Mouse (Mus musculus): ENCODE results near the gene Uvrag.
"Not testable (repeated sequence)": the region's sequence is repeated elsewhere in the genome, so short reads cannot be mapped to it uniquely, and the experiment has no call there.

Gene Uvrag

DNA sequence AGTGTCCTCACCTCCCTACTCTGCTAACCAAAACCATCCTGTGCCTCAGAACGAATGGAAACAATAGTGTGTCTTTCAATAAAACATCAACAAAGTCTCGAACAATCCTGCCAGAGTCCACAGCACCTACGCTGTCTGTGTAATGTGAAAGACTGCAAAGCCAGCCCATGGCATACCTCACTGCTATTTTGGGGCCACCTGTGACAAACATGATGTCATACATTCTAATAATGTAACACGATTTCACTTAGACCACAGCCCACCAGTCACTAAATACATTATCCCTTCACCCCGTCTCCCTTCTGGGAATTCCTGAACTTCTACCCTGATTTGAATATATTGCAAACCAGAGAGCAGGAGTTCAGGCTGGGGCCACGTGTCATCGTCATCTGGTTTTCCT is 173.3 kb downstream of the Uvrag start:
- no peak for DNase-seq

DNA sequence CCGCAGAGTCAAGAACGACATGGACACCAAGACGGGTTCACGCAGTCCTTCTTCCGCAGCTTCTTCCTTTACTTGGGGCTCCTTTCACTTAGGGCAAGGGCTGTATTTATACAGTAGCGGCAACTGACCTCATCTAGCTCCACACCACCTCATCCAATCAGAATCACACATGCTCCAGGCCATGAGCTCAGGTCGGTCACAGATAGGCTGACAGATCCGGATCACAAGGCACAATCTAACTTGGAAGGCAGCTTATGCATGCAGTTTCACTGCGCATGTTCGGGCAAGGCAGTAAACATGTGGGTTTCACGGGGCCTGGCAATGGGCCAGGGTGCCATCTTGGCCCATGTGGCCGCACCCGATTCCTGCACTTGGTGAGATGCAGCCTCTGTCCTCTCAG is 177.4 kb downstream of the Uvrag start:
- DNase-seq: not testable (repeated sequence)

DNA sequence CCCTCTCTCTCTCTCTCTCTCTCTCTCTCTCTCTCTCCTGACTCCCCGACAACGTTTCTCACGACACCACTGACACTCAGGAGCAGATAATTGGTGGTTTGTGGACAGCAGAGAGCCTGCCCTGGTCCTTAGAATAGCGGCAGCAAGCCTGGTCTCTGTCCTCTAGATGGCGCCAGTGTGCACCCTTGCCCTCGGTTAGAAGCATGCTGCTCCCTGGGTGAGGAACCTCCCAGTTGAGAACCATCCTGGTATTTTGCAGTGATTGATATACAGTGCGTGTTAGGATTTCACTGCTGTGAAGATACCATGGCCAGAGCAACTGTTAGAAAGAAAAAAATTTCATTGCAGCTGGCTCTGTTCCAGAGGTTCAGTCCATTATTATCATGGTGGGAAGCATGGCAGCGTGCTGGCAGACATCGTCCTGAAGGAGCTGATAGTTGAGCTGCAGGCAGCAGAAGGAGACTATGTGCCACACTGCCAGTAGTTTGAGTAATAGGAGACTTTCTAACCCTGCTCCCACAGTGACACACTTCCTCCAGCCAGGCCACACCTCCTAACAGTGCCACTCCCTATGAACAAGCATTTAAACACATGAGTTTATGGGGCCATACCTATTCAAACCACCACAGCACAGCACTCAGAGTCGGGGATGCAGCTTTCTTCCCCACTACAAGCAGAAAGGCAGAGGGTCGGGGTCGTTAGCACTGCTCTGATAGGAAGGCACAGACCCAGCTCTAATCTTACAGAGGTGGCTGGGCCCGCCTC is 178.2 kb downstream of the Uvrag start:
- peak; percentile 83 for DNase-seq

DNA sequence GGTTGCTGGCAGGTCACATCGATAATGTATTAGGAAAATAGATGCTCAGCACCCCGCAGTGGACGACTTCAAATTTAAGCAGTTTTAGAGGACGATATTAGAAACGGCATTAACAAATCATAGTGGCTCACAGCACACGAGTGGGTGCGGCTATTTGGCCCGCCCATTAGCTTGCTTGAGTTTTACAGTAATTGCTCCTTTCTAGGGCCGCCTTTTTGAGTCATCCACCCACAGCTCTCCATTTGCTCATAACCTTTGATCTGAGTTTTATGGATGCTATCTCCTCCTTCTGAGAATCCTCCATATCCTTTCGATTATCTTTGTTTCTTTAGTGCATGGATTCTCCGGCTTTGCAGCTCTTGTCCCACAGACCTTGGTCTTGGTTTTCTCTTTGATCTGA is 178.9 kb downstream of the Uvrag start:
- DNase-seq: no peak

DNA sequence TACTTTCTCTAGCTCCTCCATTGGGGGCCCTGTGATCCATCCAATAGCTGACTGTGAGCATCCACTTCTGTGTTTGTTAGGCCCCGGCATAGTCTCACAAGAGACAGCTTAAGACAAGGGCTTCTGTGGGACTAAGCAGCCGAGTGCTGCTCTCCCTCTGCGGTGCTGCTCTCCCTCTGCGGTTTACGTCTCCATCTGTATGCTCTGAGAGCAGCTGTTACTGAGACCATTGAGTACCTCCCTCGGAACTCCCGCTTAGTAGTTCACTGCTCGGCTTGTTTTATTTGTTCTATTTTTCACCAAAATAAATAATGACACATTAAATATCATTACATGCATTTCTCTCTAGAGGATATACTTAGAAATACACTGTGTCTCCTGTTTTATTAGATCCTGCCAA is 180.7 kb downstream of the Uvrag start:
- DNase-seq: no peak

DNA sequence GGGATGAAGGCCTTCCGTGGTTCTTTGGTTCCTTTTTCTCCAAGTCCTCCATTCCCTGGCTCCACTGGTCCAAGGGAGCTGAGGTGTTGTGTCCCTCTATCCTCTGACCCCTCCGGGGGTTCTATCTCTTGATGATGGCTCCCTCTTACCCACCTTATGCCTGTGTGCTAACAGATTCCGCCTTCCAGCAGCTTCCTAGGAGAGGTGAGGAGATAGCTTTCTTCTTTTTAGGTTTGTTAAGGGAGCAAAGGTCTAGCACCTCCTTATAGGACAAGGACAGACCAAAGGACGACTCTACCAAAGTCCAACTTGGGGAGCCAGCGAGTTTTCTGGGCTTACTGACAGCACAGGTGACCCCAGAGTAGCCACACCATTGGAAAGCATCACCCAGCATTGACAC is 181.7 kb downstream of the Uvrag start:
- no peak for DNase-seq

DNA sequence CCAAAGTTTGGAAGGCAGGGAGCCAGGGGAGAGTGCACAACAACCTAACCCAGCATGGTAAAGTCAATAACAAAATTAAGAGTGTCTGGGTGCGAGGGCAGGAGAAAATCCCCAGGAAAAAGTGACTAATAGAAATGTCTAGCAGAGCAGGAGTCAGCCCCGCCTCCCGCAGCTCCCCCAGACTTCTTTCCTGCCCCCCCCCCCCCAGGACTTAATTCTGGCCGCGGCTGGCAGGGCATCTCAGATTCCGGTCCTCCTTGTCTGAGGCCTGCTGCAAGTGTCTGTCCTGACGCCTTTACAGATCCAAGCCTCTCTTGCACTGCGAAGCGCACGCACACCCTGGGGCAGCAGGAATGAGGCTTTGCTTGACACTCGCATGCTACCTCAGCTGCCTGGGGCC is 182.8 kb downstream of the Uvrag start:
- no peak for DNase-seq

DNA sequence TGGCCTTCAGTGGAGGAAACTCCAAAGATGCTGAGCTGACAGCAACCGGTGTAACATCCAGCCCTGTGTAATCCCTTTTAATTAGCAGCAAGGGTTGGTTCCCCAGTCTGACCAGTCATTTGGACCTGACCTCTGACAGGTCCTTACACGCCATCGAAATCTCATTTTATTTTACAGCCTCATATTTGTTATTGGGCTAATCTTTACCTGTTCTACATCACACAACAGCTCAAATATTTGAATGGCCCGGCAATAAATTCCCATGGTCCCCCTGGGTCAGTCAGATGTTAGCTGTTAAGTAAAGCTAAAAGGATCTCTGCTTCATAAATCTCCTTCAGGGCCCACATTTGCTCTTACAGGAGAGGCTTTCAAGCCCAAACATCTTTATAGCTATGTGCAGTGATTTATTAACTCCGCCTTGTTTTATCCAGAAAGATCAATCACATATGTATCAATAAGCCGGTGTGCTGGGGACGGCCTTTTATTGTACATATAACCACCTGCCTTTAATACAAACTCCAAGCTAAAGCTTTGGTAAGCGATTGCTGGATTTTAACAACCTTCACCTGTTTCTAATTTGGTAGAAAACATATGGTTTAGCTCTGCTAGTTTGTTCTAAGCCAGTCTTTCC is 183.7 kb downstream of the Uvrag start:
- DNase-seq: no peak

DNA sequence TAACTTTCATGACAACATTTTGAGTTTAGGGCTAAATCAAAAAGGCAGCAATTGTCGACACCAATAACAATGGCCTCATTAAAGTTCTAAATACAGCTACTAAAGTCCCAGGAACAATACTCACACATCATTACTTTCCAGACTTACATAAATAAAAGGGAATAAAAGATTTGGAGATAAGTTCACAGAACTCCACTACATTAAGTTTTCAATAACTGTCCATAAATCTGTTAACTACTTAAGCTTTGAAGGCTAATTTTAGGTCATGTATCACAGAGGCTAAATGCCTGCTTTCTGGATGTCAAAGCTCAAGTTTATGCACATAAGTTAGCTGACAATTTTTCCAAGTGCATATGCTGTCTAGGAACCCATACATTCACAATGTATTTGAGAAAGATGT is 184.3 kb downstream of the Uvrag start:
- no peak for DNase-seq

DNA sequence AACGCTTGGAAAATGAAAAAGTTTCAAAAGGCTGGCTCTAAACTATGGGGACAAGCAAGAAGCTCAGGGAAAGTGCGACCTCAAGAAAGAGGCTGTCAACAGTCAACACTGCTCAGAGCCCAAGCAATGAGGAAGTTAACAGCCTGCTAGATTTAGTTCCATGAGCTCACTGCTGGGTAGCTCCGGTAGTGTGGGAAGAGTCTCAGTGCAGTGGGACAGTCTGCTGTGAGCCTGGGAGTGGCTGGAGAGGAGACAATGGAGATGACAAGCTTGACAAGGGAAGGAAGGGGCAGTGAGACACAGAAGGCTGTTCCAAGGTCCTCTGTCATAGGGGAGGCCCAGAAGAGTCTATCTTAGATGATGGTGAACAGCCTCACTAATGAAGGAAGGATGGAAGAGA is 187.3 kb downstream of the Uvrag start:
- no peak for DNase-seq

DNA sequence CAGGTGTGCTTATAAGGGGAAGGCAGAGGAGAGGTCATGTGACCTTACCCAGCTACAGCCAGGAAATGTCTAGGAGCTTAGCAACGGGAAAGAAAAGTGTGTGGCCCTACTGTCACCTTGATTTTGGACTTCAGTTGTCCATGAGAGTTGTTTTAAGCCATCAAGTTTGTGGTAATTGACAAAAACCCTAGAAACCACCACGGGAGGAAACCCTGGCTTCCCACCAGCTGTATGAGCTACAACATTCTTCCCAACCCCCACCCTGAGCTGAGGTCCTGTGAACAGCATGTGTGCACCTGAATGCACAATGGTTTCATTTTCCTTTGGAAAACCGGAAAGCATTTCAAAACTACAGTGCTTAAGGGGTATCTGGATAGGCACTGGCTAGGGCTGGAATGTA is 196.0 kb downstream of the Uvrag start:
- DNase-seq: no peak

DNA sequence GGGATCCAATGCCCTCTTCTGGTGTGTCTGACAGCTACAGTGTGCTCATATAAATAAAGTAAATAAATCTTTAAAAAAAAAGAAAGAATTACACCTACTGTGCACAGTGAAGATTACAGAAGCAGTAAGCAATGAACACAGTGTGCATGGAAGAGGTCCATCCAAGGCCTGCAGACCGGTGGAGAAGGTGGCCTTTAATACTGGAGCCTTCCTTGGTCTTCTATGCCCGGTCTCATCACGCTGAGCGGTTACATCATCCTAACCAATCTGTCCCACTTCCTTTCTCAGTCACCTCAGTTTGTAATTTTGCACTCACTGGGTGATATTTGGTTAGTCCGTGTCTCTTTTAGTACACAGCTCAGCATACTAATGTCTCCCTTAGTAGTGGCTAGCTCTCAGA is 197.3 kb downstream of the Uvrag start:
- DNase-seq: no peak

DNA sequence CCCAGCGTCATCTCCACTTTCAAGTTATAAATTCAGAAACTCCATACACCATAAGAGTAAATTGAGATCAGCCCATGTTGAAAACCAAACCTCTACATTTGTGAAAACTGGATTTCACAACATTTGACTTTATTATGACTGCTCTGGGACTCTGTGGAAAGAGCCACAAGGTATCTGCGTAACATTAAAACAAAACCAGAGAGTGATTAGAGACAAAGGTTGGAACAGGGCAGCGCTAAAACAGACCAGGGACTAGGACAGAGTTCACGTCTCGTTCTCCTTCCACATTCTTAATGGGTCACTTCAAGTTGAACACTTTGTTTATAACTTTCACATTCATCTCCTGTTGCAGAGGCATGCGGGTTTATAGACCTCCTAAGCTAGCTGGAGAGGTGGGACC is 198.2 kb downstream of the Uvrag start:
- DNase-seq: no peak

DNA sequence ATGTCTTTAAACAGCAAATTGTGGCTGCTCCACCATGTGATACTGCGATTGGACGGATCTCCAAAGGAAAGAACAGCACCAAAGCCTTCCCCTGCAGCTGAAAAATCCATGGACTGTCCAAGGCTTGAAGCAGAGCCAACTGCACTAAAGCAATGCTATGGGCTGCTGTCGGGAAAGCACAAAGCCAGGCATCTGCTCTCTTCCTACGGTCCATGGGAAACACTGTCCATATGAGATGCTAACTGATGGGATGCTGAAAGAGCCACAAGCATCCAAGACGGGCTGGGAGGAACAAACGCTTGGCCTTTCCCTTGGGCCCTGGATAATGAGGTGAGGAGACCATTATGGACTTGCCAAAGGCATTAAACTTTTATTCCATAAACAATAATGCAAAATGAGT is 201.7 kb downstream of the Uvrag start:
- no peak for DNase-seq

DNA sequence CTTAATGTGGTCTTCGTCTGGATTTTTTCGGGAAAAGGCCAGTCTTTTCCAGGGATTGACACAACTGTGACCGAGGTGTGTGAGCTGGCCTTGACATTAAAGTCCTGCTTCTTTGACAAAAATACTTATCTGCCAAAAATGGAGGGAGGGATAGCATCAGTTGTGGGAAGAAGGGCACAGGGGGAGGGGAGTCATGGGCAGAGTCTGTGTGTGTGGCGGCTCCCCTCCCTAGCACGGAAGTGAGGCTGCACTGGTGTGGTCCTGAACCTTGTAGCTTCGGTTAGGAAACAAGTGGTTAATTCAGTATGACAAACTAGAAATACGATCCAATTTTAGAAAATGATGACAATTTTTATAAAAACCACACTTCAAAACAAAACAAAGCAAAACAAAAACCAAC is 202.3 kb downstream of the Uvrag start:
- DNase-seq: no peak

DNA sequence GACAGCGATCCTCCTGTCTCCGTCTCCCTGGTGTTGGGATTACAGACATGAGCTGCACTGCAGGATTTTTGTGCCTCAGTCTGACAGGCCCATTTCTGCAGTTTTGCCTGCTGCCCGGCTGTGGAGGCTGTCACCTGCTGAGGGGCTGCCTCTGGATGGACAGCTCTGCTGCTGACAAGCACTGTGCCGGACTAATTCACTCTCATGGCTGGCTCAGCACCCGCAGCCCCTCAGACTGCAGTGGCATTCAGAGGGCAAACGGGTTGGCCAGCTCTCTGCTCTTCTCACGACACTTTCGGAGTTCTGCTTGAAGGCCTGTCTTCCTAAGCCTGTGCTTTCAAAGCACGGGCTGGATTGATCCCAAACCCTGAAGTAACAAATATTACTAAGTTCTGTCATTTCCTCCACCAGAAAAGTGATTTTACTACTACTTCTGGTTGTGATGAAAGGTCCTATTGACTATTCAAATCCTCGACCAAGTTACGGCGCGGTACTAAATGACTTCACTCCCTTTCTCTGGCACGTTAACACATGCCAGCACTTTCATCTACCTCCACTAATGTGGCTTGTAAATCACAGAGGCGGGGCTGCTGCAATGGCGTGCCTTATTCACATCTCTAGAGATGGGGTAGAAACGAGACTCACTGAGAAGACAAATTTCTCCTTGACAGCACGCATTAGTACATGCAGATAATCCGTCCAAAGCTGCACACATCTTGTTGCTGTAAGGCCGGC is 203.7 kb downstream of the Uvrag start:
- DNase-seq: no peak

DNA sequence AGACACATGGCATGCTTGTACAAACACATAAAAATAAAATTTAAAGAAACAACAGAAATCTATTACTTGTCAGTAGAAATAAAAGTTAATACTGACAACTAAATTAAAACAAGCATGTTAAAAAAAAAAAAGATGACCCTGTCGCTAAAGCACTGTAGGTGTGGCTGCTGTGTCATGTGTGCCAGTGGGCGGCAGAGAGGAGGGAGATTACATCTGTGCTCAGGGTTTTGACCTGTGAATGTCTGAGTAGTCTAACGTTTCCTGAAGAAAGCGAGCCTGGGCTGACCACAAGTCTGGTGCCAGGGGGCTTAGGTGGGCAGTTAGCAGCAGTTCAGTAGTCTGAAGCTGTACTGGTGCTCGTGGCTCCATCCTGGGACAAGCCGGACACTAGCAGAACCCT is 205.2 kb downstream of the Uvrag start:
- DNase-seq: no peak

DNA sequence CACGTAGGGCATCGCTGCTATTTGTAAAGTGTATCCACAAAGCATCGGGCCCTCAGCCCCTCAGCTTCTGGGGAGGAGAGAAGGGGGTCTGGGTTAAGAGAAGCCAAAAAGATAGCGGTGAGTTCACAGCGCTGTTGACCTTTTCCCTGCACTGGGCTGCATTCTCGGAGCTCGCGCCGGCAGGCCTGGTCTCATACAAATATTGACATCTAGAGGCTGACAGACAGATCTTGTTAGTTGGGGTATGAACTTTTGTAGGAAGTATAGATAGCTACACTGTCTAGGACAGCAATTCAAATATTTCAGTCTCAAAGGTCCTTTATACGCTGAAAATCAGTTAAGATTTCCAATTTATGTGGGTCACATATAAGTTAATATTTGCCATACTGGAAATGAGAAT is 205.7 kb downstream of the Uvrag start:
- DNase-seq: no peak

DNA sequence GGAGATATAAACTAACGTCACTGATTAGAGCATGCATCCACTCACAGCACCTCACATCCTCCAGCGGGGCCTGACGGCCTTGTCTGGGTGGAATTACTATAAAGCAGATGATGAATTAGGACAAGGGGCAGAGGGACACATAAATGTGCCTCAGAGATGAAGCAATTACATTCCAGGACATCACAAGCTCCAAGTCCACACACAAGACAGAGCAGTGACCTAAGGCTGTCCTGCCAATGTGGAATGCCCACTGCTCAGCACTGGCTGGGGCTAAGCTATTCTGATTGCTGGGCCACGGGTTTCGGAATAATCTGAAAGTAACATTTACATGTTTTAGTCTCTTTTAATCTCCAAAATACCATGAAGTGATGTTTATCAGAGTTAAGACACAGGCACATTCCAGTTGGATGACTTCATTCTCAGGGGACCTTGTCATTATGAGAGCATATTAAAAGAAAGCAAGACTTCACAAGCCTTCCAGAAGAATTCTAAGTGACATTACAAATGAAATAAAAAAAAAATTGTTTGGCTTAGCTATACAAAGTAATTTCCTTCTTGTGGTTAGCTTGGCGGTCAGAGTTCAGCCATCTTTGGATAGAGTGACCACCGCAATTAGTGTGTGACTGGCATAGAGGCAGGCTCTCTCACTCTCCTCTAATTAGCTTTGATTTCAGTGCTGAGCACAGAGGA is 212.5 kb downstream of the Uvrag start:
- peak; percentile 26 for DNase-seq

DNA sequence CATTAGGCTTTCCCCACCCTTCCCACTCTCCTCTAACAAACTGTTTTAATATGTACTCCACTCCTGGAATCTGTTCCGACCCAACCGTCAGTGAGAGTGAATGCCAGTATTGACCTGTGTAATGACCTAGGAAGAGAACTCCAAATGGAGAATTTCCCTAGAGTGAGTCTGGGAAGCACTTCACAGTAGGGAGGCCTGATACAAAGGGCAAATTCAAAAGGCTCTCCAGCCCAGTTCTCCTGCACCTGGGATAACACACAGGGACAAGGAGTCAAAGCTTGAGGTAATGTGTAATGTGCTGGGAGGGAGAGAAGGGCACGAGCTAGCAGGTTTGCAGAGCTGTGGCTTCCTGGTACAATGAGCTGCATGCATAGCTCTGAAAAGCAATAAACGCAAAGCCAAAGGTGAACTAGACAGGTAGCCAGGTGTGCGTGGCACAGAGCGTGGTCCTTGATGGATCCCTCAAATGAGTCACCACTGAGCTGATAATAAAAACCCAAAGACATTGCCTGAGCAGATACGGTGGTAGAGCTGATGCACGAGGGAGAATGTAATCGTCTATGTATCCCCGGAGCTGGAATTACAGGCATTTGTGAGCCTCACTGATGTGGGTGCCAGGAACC is 213.9 kb downstream of the Uvrag start:
- no peak for DNase-seq

DNA sequence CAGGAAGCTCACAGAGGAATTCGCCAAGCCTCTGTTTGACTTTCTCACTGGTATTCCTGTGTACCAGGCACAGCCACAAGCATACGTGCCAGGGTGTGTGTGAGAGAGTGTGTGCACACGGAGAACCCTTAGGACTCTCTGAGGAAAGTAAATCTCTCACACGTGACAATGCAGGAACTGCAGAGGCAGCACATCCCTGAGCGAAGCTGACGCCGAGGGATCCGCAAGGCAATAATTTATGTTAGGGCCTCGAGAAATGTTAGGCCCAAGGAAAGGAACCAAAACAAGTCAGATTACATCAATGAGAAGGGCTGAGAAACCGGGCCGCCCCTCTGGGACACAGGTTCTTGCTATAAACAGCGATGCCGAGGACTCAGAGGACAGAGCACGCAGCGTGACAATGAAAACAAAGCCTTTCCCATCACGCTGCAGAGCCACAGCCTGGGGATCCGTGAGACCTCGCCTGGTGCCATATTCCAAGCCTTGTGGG is 216.5 kb downstream of the Uvrag start:
- no peak for DNase-seq

DNA sequence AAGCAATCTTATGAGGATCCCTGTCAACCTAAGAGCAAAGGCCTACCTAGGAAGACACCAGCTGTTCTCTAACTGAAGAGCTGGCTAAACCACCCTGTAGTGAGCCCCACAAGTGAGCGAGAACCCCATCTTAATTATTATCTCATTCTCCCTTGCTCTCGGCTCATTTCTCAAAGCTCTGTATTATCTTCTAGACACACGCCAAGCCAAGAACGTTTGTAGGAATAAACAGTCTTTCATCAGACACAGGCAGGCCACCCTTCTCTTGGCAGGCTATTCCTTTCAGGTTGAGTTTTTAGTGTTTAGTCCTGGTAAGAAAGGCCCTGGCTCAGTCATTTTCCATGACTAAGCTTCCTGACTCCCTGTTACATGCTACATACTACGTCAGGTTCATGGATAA is 218.0 kb downstream of the Uvrag start:
- no peak for DNase-seq

DNA sequence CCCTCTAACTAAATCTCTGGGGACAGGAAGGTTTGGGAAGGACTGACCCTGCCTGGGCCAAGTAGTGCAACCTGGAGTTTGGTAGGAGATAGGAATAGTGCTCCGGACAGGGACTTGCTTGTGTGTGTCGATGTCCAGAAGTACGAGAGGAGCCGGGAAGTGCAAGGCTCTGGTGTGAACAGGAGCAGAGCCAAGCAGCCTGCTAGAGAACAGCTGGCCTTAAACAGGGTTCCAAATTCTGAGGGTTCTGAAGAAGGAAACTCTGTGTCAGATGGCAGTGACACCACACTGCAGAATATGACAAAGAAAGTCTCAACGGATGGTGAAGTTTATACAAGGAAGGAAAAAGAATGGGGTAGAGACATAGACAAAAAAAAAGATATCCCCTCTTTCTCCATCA is 223.5 kb downstream of the Uvrag start:
- no peak for DNase-seq
